In the genomic region with DNA sequence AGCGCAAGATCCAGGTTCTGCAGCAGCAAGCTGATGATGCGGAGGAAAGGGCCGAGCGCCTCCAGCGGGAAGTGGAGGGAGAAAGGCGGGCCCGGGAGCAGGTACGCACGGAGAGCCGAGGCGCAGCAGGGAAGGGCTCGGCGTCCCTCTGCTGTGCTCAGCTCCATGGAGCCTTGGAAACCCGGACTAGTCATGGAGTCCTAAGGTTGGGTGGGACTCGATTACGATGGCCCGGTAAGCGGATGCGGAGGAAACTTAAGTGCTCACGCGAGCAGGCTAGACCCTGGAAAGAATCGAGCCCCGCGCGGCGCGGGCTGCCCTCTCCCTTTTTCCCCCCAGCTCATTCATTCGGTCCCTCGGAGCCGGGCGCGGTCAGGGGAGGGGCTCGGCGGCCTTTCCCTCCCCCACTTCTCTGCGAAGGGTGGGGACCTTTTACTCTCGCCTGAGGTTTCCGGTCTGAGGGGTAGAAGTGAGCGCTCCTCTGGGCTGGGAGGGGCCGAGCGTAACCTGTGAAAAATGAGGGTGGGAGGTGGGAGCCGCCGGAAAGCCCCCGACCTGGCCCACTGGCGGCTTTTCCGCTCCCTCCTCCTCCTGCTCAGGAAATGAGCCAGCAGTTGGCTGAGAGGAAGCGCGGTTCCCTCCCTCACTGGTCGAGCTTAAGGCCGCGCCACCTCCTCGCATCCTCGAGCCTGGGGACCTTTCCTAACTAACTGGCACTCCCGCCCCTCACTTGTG, we compare ENCODE assay signal across 8 mouse cellular contexts. TPM values are rescaled to one million over a fixed set of nuclear protein-coding genes. Genes with fewer than 3 reads are reported as not detected.
DNase-seq lines count a peak whose midpoint lies in the region; ATAC-seq lines count a peak whose summit lies in the region.

No protein-coding gene starts in this region.

- H3K4me2 ChIP-seq in hindbrain, embryonic 12.5 days (replicated peaks): peak overlapping the region; percentile 89

- H3K9ac ChIP-seq in hindbrain, embryonic 12.5 days: peak overlapping the region; percentile 91

- peak; percentile 80 for ATAC-seq in hindbrain, embryonic 12.5 days (ENCODE audit: low FRiP score)

- peak overlapping the region; percentile 95 for H3K27ac ChIP-seq in hindbrain, embryonic 12.5 days
- H3K27ac ChIP-seq in macrophage: peak overlapping the region; percentile 97

- H3K36me3 ChIP-seq in hindbrain, embryonic 12.5 days: no peaks in the 10 kb centered on the region
- H3K36me3 ChIP-seq in macrophage (ENCODE audit: inconsistent target): no peaks in the 10 kb centered on the region

- peak; percentile 92 for DNase-seq in T-cell, adult 2 months (ENCODE audit: low spot score)
- peak; percentile 74 to 78 for DNase-seq in cerebellum, postnatal 10 days
- DNase-seq in frontal cortex, postnatal 14 days (ENCODE audit: low spot score in 2 of 2): peak; percentile 53 to 57
- peak; percentile 58 to 64 for DNase-seq in layer of hippocampus, postnatal 36 days
- DNase-seq in right cerebral cortex, adult 18-20 months: peak; percentile 63
- peak; percentile 55 for DNase-seq in urinary bladder, adult 2 months (ENCODE audit: low spot score)

- under 1% methylated on average over 49 of the region's 53 CpGs for WGBS in hindbrain, embryonic 12.5 days
- under 1% methylated on average over 49 of the region's 53 CpGs for WGBS in macrophage (ENCODE audit: missing documents)

- peak overlapping the region; percentile 88 for H3K4me3 ChIP-seq in hindbrain, embryonic 12.5 days
- peak overlapping the region; percentile 84 for H3K4me3 ChIP-seq in macrophage (ENCODE audit: inconsistent target)

- peaks cover 53% of the 10 kb centered on the region for H3K4me1 ChIP-seq in hindbrain, embryonic 12.5 days

- no peaks in the 10 kb centered on the region for H3K27me3 ChIP-seq in hindbrain, embryonic 12.5 days

- peaks cover 49% of the 10 kb centered on the region for H3K79me2 ChIP-seq in macrophage (ENCODE audit: inconsistent target)

- no peaks in the 10 kb centered on the region for H3K9me3 ChIP-seq in hindbrain, embryonic 12.5 days (replicated peaks)

RNA-seq across cellular contexts. Expression of a gene that starts 7.5 kb away (rescaled TPM):
- 510 and 525 TPM in 2 replicates for polyA plus RNA-seq in hindbrain, embryonic 12.5 days (2016; fragmentation: Nextera tagmentation; extraction: Ambion mirVana)
- 100 to 1,000 TPM; 181 to 182 TPM for total RNA-seq in layer of hippocampus, postnatal 36 days (2021)
- 1,000 to 10,000 TPM; 1,125 to 1,738 (median 1,409) TPM for total RNA-seq in macrophage (2018; cell fraction: chromatin; rRNA removed)
- total RNA-seq in macrophage (2018; cell fraction: cytosol; rRNA removed): 100 to 1,000 TPM; 586 to 974 (median 713) TPM
- 1,000 to 10,000 TPM in 4 of 26 experiments, 100 to 1,000 TPM in 22; 756 to 1,242 (median 926) TPM for total RNA-seq in macrophage (2018; cell fraction: nucleus; rRNA removed)
- polyA plus RNA-seq in macrophage (2018): 516 to 899 TPM (median 852 TPM) in 3 replicates
- 198 and 201 TPM in 2 replicates for polyA plus RNA-seq in urinary bladder, adult 2 months (2012; rRNA removed)

RNA-seq across cellular contexts. Expression of a gene that starts 24.0 kb away (rescaled TPM):
- polyA plus RNA-seq in hindbrain, embryonic 12.5 days (2016; fragmentation: Nextera tagmentation; extraction: Ambion mirVana): 0.51 and 0.75 TPM in 2 replicates
- under 1 TPM; 0.38 to 0.45 TPM for total RNA-seq in layer of hippocampus, postnatal 36 days (2021)
- total RNA-seq in macrophage (2018; cell fraction: chromatin; rRNA removed): 1 to 10 TPM in 25 of 26 experiments, under 1 TPM in 1; 0.99 to 4.0 (median 1.7) TPM
- total RNA-seq in macrophage (2018; cell fraction: cytosol; rRNA removed): under 1 TPM in 23 of 26 experiments, not detected in 3; 0.03 to 0.16 (median 0.06) TPM
- 1 to 10 TPM in 6 of 26 experiments, under 1 TPM in 20; 0.34 to 3.5 (median 0.68) TPM for total RNA-seq in macrophage (2018; cell fraction: nucleus; rRNA removed)
- polyA plus RNA-seq in macrophage (2018): 0.04 TPM in 1 of 3 replicates, not detected in the others
- 0.55 and 0.80 TPM in 2 replicates for polyA plus RNA-seq in urinary bladder, adult 2 months (2012; rRNA removed)

RNA-seq across cellular contexts. Expression of a gene that starts 27.5 kb away (rescaled TPM):
- 201 and 227 TPM in 2 replicates for polyA plus RNA-seq in hindbrain, embryonic 12.5 days (2016; fragmentation: Nextera tagmentation; extraction: Ambion mirVana)
- 100 to 1,000 TPM; 149 to 181 TPM for total RNA-seq in layer of hippocampus, postnatal 36 days (2021)
- total RNA-seq in macrophage (2018; cell fraction: chromatin; rRNA removed): 1,000 to 10,000 TPM in 2 of 26 experiments, 100 to 1,000 TPM in 24; 542 to 1,238 (median 895) TPM
- 100 to 1,000 TPM; 154 to 236 (median 177) TPM for total RNA-seq in macrophage (2018; cell fraction: cytosol; rRNA removed)
- 100 to 1,000 TPM; 251 to 705 (median 435) TPM for total RNA-seq in macrophage (2018; cell fraction: nucleus; rRNA removed)
- polyA plus RNA-seq in macrophage (2018): 160 to 411 TPM (median 185 TPM) in 3 replicates
- 85.2 and 100 TPM in 2 replicates for polyA plus RNA-seq in urinary bladder, adult 2 months (2012; rRNA removed)

RNA-seq across cellular contexts. Expression of a gene that starts 28.5 kb away (rescaled TPM):
- polyA plus RNA-seq in hindbrain, embryonic 12.5 days (2016; fragmentation: Nextera tagmentation; extraction: Ambion mirVana): 187 and 198 TPM in 2 replicates
- 10 to 100 TPM; 90.6 to 95.5 TPM for total RNA-seq in layer of hippocampus, postnatal 36 days (2021)
- 100 to 1,000 TPM in 5 of 26 experiments, 10 to 100 TPM in 21; 24.1 to 132 (median 60.5) TPM for total RNA-seq in macrophage (2018; cell fraction: chromatin; rRNA removed)
- 100 to 1,000 TPM in 1 of 26 experiments, 10 to 100 TPM in 25; 53.3 to 105 (median 84.5) TPM for total RNA-seq in macrophage (2018; cell fraction: cytosol; rRNA removed)
- total RNA-seq in macrophage (2018; cell fraction: nucleus; rRNA removed): 100 to 1,000 TPM in 3 of 26 experiments, 10 to 100 TPM in 23; 38.8 to 131 (median 65.2) TPM
- 49.4 to 76.1 TPM (median 71.0 TPM) in 3 replicates for polyA plus RNA-seq in macrophage (2018)
- polyA plus RNA-seq in urinary bladder, adult 2 months (2012; rRNA removed): 85.5 and 91.1 TPM in 2 replicates

Comparison
In these comparisons a context has a peak if more than half of its experiments do, and no peak if none do; other contexts are left out.
1. Peak in every context shown above with its lines: DNase-seq, ATAC-seq, H3K4me3 ChIP-seq and H3K27ac ChIP-seq.